Mouse (Mus musculus): ENCODE results near the gene Gprin3.

DNA sequence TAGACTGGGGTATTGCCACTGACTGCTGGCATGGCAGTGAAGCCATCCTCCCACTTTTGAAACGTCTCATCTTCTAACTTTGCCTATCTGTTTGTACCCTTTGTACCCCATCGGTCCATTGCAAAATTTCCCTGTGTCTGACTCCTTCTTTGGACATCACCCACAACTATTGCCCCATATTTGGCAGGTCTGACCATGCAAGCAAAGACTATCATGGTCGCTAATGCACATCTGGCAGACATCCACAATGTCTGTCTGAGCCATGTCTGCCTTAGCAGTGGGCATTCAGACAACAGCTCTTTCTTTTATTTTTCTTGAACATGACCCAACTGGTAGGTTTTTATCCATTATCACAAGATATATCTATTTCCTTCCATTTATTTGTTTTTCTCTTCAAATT lies 25.3 kb upstream of the Gprin3 start:
- TF ChIP-seq ZC3H11A (IDR thresholded peaks at IDR 0.05; ENCODE audit: borderline replicate concordance, low read depth, low read length) (no peak), ZNF384 (IDR thresholded peaks at IDR 0.05; ENCODE audit: low read depth, low read length) (no peak)
